Mouse (Mus musculus): ENCODE measurements around the gene Tmem132c.

- TF ChIP-seq CTCF (IDR thresholded peaks at IDR 0.05; ENCODE audit: extremely low read depth, insufficient read depth, insufficient read length, insufficient replicate concordance) (no peak), POLR2A (IDR thresholded peaks at IDR 0.05; ENCODE audit: low read depth, low read length) (no peak)
Measured at GRCm38 (mm10) chr5:127242763-127243160, 1.2 kb downstream of the Tmem132c start.
